Mouse (Mus musculus) E14TG2a.4 (cell line): Measurements from ENCODE around the gene Fam171a1.

Source experiments
- H3K27me3 ChIP-seq: 2 replicates; pipeline ENCODE4 v1.6.1; 2014; ENCODE audit warnings: low read length, control low read depth; ENCODE audit not compliant: insufficient read depth
- H3K36me3 ChIP-seq: 2 replicates; pipeline ENCODE4 v1.6.1; 2014; ENCODE audit warnings: low read length, control low read depth; ENCODE audit not compliant: insufficient read depth
- H3K4me1 ChIP-seq: replicated peaks from 2 replicates; pipeline ENCODE4 v1.6.1; 2014; ENCODE audit warnings: low read depth, low read length, control low read depth
- H3K4me3 ChIP-seq: replicated peaks from 2 replicates; pipeline ENCODE4 v1.5.1; 2014; ENCODE audit warnings: mild to moderate bottlenecking, low read length
- H3K9me3 ChIP-seq: 2 replicates; pipeline ENCODE4 v1.6.1; 2014; ENCODE audit warnings: low read length, control low read depth
- CTCF ChIP-seq: conservative IDR thresholded peaks from 2 replicates; pipeline ENCODE4 v1.5.1; 2014; ENCODE audit warnings: low read length
- NANOG ChIP-seq: IDR thresholded peaks from 2 replicates; pipeline ENCODE4 v1.6.1; 2014; ENCODE audit warnings: borderline replicate concordance, low read length, mixed read lengths
- POU5F1 ChIP-seq: IDR thresholded peaks from 2 replicates; pipeline ENCODE4 v1.6.1; 2014; ENCODE audit warnings: low read length, borderline replicate concordance

Gene Fam171a1

DNA sequence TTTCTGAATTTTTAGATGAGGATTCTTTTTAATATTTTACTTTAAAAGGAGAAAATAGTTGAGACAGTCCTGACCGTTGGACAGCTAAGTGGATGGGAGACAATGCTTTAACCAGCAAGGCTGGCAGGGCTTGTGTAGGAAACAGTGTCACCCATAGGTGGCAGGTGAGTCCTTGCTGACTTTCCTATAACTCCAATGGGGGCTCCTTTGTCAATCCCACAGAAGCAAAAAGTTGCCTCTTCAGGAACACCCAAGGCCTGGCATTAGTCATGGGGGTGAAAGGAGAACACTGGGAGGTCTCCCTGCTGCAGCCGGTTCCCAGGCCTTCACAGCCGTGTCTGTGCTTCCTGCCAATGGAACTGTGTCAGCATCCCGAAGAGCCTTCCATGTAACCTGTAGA lies 114.5 kb downstream of the Fam171a1 start:
- TF ChIP-seq CTCF (peak; percentile 27), POU5F1 (no peak), NANOG (no peak)
- Histone ChIP-seq H3K27me3 (peaks cover 4% of the 10 kb centered on the region; the same call in 1 of the 2 replicates), H3K9me3 (no peaks in the 10 kb centered on the region), H3K36me3 (no peaks in the 10 kb centered on the region), H3K4me3 (peak overlapping the region; percentile 52), H3K4me1 (peaks cover 15% of the 10 kb centered on the region)

DNA sequence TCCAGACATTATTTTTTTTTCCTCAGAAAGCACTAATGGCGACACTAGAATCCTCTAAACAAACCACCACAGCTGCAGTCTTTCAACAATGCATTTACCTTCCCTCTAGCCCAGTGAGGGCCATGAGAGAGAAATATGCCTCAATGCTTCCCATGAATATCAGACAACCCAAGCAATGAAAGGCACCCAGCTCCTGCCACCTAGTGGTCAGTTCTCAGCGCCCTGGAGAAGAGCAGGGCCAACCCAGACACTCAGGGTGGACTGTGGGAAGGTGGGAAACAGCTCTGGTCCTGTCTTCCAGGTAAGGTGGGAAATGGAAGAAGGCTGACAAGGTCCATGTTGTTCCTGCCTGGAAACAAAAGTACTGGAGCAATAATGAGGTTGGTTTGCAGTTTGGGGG lies 115.0 kb downstream of the Fam171a1 start:
- H3K36me3 ChIP-seq = no peaks in the 10 kb centered on the region
- H3K4me3 ChIP-seq = no peak overlapping the region
- no peaks in the 10 kb centered on the region for H3K9me3 ChIP-seq
- TF ChIP-seq CTCF (peak; percentile 73), NANOG (no peak), POU5F1 (no peak)
- peaks cover 8% of the 10 kb centered on the region; the same call in 1 of the 2 replicates for H3K27me3 ChIP-seq
- peaks cover 15% of the 10 kb centered on the region for H3K4me1 ChIP-seq

DNA sequence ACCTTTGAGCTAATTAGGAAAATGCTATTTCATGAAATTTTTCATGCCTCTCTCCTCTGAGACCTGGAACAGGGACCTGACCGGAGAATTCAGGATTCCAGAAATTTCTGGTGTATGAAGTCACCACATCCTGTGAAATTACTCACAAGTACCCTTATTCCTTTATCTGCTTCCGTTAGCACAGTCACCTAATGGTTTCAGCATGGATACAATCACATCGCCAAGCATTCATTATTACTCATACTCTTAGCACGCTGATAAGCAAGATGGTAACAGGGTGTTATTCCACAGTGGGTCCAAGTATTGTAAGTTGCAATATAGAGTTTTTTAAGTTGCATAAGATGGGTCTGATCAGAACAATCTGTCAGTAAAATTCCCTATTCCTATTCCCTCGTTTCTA lies 125.2 kb downstream of the Fam171a1 start:
- Histone ChIP-seq H3K36me3 (no peaks in the 10 kb centered on the region), H3K4me1 (no peaks in the 10 kb centered on the region), H3K27me3 (peaks cover 7% of the 10 kb centered on the region; the same call in 1 of the 2 replicates), H3K9me3 (no peaks in the 10 kb centered on the region), H3K4me3 (no peak overlapping the region)
- TF ChIP-seq POU5F1 = no peak

DNA sequence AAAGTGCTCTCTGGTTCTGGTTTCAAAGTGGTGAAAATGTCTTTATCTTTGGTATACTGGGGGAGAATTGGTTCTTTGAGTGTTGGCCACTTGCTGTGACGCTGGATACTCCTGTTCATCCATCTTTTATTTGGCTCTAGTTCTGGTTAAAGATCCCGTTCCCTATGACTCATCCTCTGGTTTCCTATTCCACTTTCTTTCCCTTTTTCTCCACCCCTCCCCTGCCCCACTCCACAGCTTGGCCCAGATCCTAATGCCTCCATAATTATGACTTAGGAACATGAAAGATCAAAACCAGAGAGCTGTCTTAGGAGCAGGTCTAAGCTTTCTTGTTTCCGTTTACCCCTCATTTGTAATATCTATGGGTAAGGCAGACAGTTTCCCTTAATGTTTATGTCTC lies 130.2 kb downstream of the Fam171a1 start:
- Histone ChIP-seq H3K36me3 (no peaks in the 10 kb centered on the region), H3K9me3 (no peaks in the 10 kb centered on the region), H3K27me3 (peaks cover 9% of the 10 kb centered on the region; the same call in 1 of the 2 replicates), H3K4me1 (peaks cover 10% of the 10 kb centered on the region; the same call in 1 of the 2 replicates), H3K4me3 (no peak overlapping the region)
- TF ChIP-seq POU5F1 (no peak), CTCF (no peak), NANOG (no peak)

DNA sequence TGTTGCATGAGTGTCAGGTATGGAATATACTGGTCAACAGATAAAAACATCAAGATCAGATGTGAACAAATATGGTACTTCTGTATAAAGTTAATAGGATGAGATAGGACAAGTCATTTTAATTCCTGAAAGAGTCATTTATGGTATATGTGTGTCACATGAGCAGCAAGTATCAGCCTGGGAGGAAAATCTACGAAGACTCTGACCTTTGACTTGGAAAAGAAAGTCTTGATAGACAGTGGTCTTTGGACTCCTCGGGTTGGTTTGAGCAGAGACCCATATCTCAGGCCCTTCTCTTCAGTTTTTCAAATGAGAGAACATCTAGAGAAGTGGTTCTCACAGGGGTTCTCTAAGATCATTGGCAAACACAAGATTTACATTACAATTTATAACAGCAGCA lies 137.3 kb downstream of the Fam171a1 start:
- Histone ChIP-seq H3K4me1 (peaks cover 18% of the 10 kb centered on the region), H3K36me3 (no peaks in the 10 kb centered on the region), H3K9me3 (no peaks in the 10 kb centered on the region), H3K4me3 (no peak overlapping the region), H3K27me3 (0 out of 2 replicates have a peak, but pooled peaks cover 5% of the 10 kb centered on the region)
- TF ChIP-seq CTCF (no peak), NANOG (no peak), POU5F1 (no peak)

- Histone ChIP-seq H3K36me3 (no peaks in the 10 kb centered on the region), H3K27me3 (peaks cover 3% of the 10 kb centered on the region; the same call in 1 of the 2 replicates), H3K9me3 (peaks cover 10% of the 10 kb centered on the region), H3K4me3 (no peak overlapping the region), H3K4me1 (no peaks in the 10 kb centered on the region)
- no peak for TF ChIP-seq NANOG
- no peak for TF ChIP-seq POU5F1
- TF ChIP-seq CTCF = no peak
Measured at GRCm38 (mm10) chr2:3266466-3266865, 152.4 kb downstream of the Fam171a1 start.

DNA sequence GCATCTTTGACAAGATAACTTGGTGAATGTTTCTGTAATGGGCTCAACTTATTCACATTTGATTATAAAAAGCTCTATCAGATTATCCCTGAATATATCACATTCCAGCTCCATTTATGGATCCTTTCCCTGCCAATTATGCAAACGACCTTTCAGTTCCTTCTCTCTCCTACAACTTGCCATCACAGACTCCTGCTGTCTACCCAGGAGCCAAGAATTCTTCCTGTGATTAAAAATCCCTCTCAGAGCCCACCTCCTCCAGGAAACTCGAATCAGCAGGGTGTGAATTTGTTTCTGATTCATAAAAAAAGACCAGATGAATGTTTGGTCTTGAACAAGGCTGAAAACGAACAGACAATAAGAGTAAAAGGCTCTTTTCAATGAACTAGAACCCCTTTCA lies 153.9 kb downstream of the Fam171a1 start:
- H3K36me3 ChIP-seq = no peaks in the 10 kb centered on the region
- peaks cover 10% of the 10 kb centered on the region for H3K9me3 ChIP-seq
- H3K4me1 ChIP-seq = no peaks in the 10 kb centered on the region
- H3K4me3 ChIP-seq = no peak overlapping the region
- H3K27me3 ChIP-seq = peaks cover 8% of the 10 kb centered on the region; the same call in 1 of the 2 replicates
- TF ChIP-seq POU5F1 (no peak), CTCF (no peak), NANOG (no peak)

DNA sequence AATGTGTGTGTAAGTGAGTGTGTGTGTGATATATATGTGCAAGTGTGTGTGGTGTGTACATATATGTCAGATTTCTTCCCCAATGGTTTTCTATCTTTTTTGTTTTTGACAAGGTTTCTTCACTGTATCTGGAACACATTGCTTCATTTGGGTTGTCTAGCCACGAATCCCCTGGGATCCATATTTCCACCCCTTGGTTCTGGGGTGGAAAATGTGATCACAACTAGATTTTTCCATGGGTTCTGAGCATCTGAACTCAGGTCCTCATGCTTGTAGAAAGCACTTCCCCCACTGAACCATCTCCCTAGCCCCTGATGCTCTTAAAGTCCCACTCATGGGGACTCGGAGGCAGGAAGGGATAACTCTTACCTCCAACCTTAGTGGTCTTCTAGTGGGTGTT lies 159.3 kb downstream of the Fam171a1 start:
- H3K36me3 ChIP-seq = no peaks in the 10 kb centered on the region
- no peak for TF ChIP-seq CTCF
- no peak for TF ChIP-seq POU5F1
- no peak for TF ChIP-seq NANOG
- no peak overlapping the region for H3K4me3 ChIP-seq
- no peaks in the 10 kb centered on the region for H3K9me3 ChIP-seq
- H3K27me3 ChIP-seq = peaks cover 8% of the 10 kb centered on the region; the same call in 1 of the 2 replicates
- H3K4me1 ChIP-seq = no peaks in the 10 kb centered on the region

- H3K9me3 ChIP-seq = no peaks in the 10 kb centered on the region
- H3K4me1 ChIP-seq = no peaks in the 10 kb centered on the region
- H3K36me3 ChIP-seq = no peaks in the 10 kb centered on the region
- TF ChIP-seq POU5F1 (no peak), NANOG (no peak), CTCF (no peak)
- H3K27me3 ChIP-seq = 0 out of 2 replicates have a peak, but pooled peaks cover 5% of the 10 kb centered on the region
- H3K4me3 ChIP-seq = no peak overlapping the region
Measured at GRCm38 (mm10) chr2:3276106-3276505, 162.1 kb downstream of the Fam171a1 start.
